Mouse (Mus musculus) spleen, embryonic (tissue): ENCODE measurements around the gene Zbtb9.

Experiments used
- CTCF ChIA-PET: fragments of 350-600 bp; sonication (Branson Sonifier 250); formaldehyde crosslinking; loops from one replicate; lab custom pipeline; 2022; lab: Charles Lee

The Zbtb9 gene

DNA sequence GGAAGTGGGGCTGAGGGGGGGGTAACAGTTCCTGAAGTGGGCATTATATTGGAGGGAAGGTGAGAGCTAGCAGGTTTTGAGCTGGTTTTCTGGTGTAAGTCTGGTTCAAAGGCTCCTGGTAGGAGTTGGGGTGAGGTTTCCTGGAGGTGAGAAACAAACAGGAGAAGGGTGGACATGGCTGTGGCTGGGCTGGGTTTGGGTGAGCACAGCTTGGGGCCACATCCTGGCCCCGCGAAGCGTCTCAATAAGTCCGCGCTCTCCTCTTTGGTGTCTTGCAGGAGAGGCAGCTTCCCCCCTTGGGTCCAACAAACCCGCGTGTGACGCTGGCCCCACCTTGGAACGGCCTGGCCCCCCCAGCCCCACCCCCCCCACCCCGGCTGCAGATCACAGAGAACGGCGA, 2.7 kb upstream of the Zbtb9 start:
- CTCF ChIA-PET, result interaction anchor here (0.6 kb wide), 1 partner anchor 982 kb away, joined by 4 read pairs; no protein-coding TSS in a partner anchor

GRCm38 (mm10) chr17:26971247-26971905, 1.6 kb upstream of the Zbtb9 start:
- CTCF ChIA-PET, result interaction anchor here (0.6 to 0.7 kb wide), 2 partner anchors 25 to 26 kb away, joined by 5 to 13 read pairs; no protein-coding TSS in a partner anchor

- CTCF ChIA-PET, result interaction anchor here (0.6 kb wide), 1 partner anchor 26 kb away, joined by 5 read pairs; no protein-coding TSS in a partner anchor
Measured at GRCm38 (mm10) chr17:26972107-26972506, 860 bp upstream of the Zbtb9 start.

DNA sequence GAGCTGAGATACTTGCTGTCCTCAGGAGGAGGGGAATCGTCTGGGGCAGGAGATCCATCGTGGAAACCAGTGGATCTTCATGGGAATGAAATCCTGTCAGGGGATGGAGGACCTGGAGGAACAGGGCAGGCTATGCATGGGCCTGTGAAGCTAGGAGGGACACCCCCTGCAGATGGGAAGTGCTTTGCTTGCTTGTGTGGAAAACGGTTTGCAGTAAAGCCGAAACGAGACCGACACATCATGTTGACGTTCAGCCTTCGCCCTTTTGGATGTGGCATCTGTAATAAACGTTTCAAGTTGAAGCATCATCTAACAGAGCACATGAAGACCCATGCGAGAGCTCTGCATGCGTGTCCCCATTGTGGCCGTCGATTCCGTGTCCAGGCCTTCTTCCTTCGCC, 1.6 kb downstream of the Zbtb9 start:
- CTCF ChIA-PET, result no interaction called here

- CTCF ChIA-PET, result no interaction called here
Measured at GRCm38 (mm10) chr17:26975415-26975814, 2.4 kb downstream of the Zbtb9 start.

GRCm38 (mm10) chr17:26977354-26977753, 4.4 kb downstream of the Zbtb9 start:
- CTCF ChIA-PET, result interaction anchor here (0.7 kb wide), 1 partner anchor 174 kb away, joined by 7 read pairs; no protein-coding TSS in a partner anchor

DNA sequence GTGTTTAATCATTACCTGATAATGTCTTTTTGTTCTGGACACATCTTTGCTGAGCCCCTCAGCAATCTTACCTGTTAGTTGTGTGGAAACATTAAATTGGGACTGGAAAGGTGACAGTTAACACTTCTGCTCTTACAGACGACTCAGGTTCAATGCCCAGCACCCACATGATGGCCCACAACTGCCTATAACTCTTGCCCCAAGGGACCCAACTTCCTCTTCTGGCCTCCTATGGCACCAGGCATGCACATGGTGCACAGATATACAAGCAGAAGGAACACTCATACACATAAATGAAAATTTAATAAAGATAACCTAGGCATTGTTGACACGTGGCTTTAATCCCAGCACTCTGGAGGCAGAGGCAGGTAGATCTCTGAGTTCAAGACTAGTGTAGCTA, 6.5 kb downstream of the Zbtb9 start:
- CTCF ChIA-PET, result no interaction called here

- CTCF ChIA-PET, result interaction anchor here (1.7 kb wide), 1 partner anchor 8 kb away, joined by 8 read pairs; the partner anchor contains the start of gene Zbtb9
Measured at GRCm38 (mm10) chr17:26981050-26981449, 8.1 kb downstream of the Zbtb9 start.

DNA sequence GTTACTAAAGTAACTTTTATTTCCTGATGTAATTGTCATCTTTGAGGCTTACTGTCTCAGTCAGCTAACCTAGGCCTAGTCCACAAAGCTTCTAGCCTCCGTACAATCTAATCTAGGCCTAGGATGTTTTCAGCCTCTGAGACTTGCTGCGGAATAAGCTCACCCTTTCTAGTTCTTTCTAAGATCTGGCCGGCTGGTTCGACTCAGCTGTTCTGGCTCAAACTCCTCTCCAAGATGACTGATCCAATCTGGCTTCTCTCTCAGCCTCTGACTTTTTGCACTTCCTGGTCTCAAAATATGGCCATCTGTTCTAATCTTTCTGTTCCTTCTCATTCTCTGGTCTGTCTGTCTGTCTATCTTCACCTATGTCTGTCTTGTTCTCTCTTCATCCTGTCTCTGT, 10.4 kb downstream of the Zbtb9 start:
- CTCF ChIA-PET, result no interaction called here

DNA sequence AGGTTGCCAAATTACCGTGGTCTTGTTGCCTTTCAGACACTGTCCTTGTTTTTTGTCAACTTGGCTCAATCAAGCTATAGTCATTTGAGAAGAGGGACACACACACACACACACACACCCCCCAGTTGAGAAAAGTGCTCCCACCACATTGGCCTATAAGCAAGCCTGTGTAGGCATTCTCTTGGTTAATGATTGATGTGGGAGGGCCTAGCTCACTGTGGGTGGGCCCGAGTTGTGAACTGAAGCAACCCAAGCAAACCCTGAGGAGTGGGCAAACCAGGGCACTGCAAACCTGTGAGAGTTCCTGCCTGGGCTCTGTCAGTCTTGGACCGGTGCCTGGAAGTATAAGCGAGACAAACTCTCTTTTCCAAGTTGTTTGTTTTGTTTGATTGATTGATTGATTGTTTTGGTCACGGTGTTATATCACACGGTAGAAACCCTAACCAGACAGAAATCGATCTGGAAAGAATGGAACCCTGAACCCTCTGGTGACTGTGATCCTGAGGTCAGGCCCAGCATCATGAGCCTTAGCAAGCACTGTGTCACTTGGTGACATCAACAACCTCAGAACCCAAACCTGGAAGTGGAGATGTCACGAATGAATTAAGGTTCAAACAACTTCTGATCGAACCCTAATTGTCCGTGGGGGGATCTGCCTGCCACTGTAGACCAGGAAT, 12.7 kb downstream of the Zbtb9 start:
- CTCF ChIA-PET, result no interaction called here

DNA sequence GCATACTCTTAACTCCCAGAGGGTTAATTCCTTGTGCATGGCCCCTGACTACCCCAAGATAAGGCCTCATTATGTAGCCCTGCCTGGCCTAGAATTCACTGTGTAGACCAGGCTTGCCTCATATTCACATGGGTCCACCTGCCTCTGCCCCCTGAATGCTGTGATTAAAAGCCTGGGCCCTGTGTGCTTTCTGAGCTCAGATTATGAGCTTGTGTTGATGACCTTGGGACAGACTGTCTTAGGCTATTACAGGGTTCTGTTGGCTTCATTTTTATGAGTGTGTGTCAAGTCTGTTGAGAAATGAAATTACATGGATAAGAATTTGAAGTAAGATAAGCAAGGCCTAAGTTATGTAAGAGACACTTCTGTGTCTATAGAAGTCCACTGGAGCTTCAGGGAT, 17.6 kb downstream of the Zbtb9 start:
- CTCF ChIA-PET, result no interaction called here

GRCm38 (mm10) chr17:26994410-26994809, 21.4 kb downstream of the Zbtb9 start:
- CTCF ChIA-PET, result no interaction called here

DNA sequence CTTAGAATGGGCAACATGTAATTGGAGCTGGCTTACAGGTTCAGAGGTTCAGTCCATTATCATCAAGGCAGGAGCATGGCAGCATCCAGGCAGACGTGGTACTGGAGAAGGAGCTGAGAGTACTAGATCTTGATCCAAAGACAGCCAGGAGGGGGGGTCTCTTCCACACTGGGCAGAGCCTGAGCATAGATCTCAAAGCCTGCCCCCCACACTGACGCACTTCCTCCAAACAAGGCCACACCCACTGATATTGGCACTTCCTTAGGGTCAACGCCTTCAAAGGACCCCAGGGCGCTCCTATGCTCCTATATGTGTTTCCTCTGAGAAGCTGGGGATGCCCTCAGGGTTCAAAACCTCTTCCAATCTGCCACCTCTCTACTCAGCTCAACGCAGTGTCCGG, 22.0 kb downstream of the Zbtb9 start:
- CTCF ChIA-PET, result no interaction called here

DNA sequence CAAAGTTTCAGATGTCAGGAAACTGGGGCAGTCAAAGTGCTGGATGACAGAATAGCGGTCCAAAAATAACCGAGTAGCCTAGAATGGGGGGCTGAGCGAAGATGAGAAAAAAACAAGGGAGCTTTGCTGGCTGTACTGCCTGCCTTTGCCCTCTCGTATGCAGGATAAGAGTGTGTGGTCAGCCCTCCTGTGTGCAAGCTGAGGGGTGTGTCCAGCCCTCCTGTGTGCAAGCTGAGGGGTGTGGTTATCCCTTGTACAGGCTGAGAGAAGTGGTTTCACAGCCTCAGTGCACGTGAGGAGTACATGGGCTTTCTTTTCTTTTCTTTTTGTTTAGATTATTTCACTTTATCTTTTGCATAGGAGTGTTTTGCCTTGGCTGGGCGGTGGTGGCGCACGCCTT, 22.6 kb downstream of the Zbtb9 start:
- CTCF ChIA-PET, result no interaction called here

- CTCF ChIA-PET, result interaction anchor here (0.8 kb wide), 1 partner anchor 31 kb away, joined by 3 read pairs; the partner anchor contains the start of gene Bak1
Measured at GRCm38 (mm10) chr17:26997661-26998060, 24.7 kb downstream of the Zbtb9 start.

- CTCF ChIA-PET, result interaction anchor here (0.8 kb wide), 1 partner anchor 31 kb away, joined by 3 read pairs; the partner anchor contains the start of gene Bak1
Measured at GRCm38 (mm10) chr17:26998283-26998682, 25.3 kb downstream of the Zbtb9 start.

DNA sequence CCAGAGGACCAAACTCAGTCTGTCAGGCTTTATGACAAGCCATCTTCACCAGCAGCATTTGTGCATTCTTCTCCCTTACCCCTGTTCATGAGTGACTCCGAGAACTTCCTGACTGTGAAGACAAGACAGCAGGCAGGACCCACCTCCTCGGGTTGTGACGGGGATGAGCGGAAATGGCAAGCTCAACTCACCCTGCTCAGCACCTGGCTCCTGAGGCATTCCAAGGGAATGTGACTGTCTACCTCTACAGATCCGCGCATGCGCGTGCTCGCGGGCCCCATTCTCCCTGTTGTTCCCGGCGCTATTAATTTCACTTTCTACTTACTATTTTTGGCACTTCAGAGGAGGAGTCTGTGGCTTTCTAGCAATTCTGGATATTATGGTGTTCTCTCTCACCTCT, 27.0 kb downstream of the Zbtb9 start:
- CTCF ChIA-PET, result no interaction called here

GRCm38 (mm10) chr17:27001151-27001550, 28.2 kb downstream of the Zbtb9 start:
- CTCF ChIA-PET, result no interaction called here

DNA sequence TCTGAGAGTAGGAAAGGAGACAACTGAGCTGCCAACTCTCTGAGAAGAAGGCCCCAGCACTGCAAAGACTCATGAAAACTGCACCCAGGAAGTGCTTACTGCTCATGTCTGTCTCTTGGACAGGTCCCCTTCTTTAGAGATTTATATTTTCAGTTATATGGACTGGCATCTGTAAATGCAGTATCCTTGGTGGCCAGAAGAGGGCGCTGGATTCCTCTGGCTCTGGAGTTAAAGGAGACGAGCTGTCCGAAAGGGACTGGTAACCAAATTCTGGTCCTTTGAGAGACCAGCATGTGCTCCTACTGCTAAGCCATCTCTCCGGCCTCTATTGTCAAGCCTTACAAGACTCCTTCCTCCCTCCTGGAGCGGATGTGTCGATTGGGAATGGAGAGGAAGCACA, 28.9 kb downstream of the Zbtb9 start:
- CTCF ChIA-PET, result no interaction called here

GRCm38 (mm10) chr17:27004431-27004830, 31.5 kb downstream of the Zbtb9 start:
- CTCF ChIA-PET, result interaction anchor here (0.6 to 1.1 kb wide), 2 partner anchors 17 to 1180 kb away, joined by 4 to 7 read pairs; no protein-coding TSS in a partner anchor

DNA sequence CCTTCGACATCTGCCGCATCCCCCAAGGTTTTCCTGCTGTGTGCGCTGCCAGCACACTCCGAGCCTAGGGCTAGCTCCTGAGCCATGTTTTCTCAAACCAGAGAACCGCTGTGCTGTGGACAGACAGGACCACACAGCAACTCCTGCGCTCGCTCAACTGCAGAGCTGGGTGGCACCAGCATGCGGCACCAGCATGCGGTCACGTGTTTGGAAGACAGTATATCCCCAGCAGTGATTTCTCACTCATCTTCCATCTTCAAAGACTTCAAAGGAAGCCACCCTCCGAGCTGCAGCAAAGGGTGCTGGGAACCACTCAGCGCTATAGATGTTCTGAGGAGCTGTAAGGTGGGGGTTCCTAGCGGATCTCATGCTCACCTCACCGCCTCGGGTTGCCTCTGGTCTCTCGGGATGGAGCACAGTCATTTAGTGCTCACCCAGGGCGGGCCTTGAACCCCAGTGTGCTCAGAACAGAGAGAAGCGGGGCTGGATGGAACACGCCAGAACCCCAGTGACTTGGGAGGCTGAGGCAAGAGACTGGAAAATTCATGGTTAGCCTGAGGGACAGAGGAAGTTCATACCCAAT, 32.0 kb downstream of the Zbtb9 start:
- CTCF ChIA-PET, result interaction anchor here (0.6 to 1.1 kb wide), 2 partner anchors 18 to 1179 kb away, joined by 4 to 7 read pairs; no protein-coding TSS in a partner anchor

DNA sequence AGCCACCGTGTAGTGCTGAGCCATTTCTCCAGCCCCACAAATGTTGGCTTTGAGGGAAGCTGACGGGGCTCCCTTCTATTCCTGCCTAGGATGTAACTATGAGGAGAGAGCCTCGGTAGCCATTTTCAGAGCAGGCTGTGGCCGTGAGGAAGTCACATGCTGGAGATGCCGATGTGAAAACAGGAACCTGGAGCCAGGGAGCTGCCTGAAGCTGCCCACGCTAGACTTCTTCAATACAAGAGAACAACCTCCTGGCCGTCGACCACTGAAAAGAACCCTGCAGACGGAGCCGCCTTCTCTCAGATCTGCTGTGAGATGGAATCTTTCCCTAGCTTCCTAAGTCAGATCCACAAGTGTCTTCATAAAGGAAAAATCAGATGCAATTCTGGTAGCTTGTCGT, 32.7 kb downstream of the Zbtb9 start:
- CTCF ChIA-PET, result interaction anchor here (1.0 to 1.1 kb wide), 2 partner anchors 19 to 20 kb away, joined by 3 to 4 read pairs; no protein-coding TSS in a partner anchor
